Mouse (Mus musculus) left cerebral cortex, adult 9 months (tissue): Measurements from ENCODE around the gene Timp4.

Experiments used
- DNase-seq, 2 experiments: peaks; one replicate each; pipeline ENCODE4 v3.0.0; 2022; ENCODE audit warnings: low spot score in 2 of 2

Gene Timp4

GRCm38 (mm10) chr6:115252099-115252873 lies at the start of gene Timp4:
Gene Timp4 (minus strand): TSS chr6:115252205.
- DNase-seq, result no peak

- DNase-seq, result no peak
Measured at GRCm38 (mm10) chr6:115293877-115294276, 41.9 kb upstream of the Timp4 start.

GRCm38 (mm10) chr6:115292621-115293020 lies 40.6 kb upstream of the Timp4 start:
- peak; percentile 58 to 67 for DNase-seq

- peak in 1 of 2 experiments; percentile 64 for DNase-seq
Measured at GRCm38 (mm10) chr6:115291823-115292222, 39.8 kb upstream of the Timp4 start.

GRCm38 (mm10) chr6:115291068-115291467 lies 39.1 kb upstream of the Timp4 start:
- no peak for DNase-seq

GRCm38 (mm10) chr6:115290561-115290960 lies 38.6 kb upstream of the Timp4 start:
- no peak for DNase-seq

- no peak for DNase-seq
Measured at GRCm38 (mm10) chr6:115288223-115288622, 36.2 kb upstream of the Timp4 start.

- DNase-seq, result peak; percentile 33 to 74
Measured at GRCm38 (mm10) chr6:115286441-115286840, 34.4 kb upstream of the Timp4 start.

- no peak for DNase-seq
Measured at GRCm38 (mm10) chr6:115284153-115284552, 32.1 kb upstream of the Timp4 start.

- no peak for DNase-seq
Measured at GRCm38 (mm10) chr6:115279639-115280038, 27.6 kb upstream of the Timp4 start.

- no peak for DNase-seq
Measured at GRCm38 (mm10) chr6:115278086-115278485, 26.1 kb upstream of the Timp4 start.

- DNase-seq, result no peak
Measured at GRCm38 (mm10) chr6:115275116-115275815, 23.3 kb upstream of the Timp4 start.

GRCm38 (mm10) chr6:115274705-115275104 lies 22.7 kb upstream of the Timp4 start:
- no peak for DNase-seq

- DNase-seq, result no peak
Measured at GRCm38 (mm10) chr6:115273346-115273745, 21.3 kb upstream of the Timp4 start.

GRCm38 (mm10) chr6:115271866-115272271 lies 19.9 kb upstream of the Timp4 start:
- DNase-seq, result no peak

- DNase-seq, result no peak
Measured at GRCm38 (mm10) chr6:115271326-115271725, 19.3 kb upstream of the Timp4 start.

- no peak for DNase-seq
Measured at GRCm38 (mm10) chr6:115270085-115270484, 18.1 kb upstream of the Timp4 start.

- no peak for DNase-seq
Measured at GRCm38 (mm10) chr6:115269561-115269960, 17.6 kb upstream of the Timp4 start.

- no peak for DNase-seq
Measured at GRCm38 (mm10) chr6:115268551-115269385, 16.8 kb upstream of the Timp4 start.

GRCm38 (mm10) chr6:115267916-115268315 lies 15.9 kb upstream of the Timp4 start:
- peak in 1 of 2 experiments; percentile 82 for DNase-seq

- no peak for DNase-seq
Measured at GRCm38 (mm10) chr6:115266791-115267190, 14.8 kb upstream of the Timp4 start.

GRCm38 (mm10) chr6:115260507-115260906 lies 8.5 kb upstream of the Timp4 start:
- DNase-seq, result no peak
